Mouse (Mus musculus) bone marrow, adult 2 months (tissue): ENCODE data around the gene Adipor1.

Experiments used
- CTCF ChIP-seq: fragments of 200-500 bp; IDR thresholded peaks from 2 replicates; pipeline ENCODE4 v1.5.1; 2011; ENCODE audit warnings: low read length, control low read depth; ENCODE audit not compliant: control insufficient read depth, insufficient read depth
- POLR2A ChIP-seq: fragments of 200-500 bp; IDR thresholded peaks from 2 replicates; pipeline ENCODE4 v1.6.1; 2011; ENCODE audit warnings: low read depth, mild to moderate bottlenecking, control low read depth, low read length, borderline replicate concordance; ENCODE audit not compliant: control insufficient read depth

- TF ChIP-seq CTCF (no peak), POLR2A (no peak)
Measured at GRCm38 (mm10) chr1:134433473-134433872, 18.3 kb downstream of the Adipor1 start.
